Mouse (Mus musculus) forebrain, embryonic 16.5 days (tissue): Measurements from ENCODE around the gene Itih1. TPM values are rescaled to one million over a fixed set of nuclear protein-coding genes. Genes with fewer than 3 reads are reported as not detected.

Experiments used
- ATAC-seq: fragments of 200-750 bp; cut with Nextera tagmentation; 2 replicates; pipeline ENCODE4 v1.8.0; 2017; ENCODE audit warnings: mild to moderate bottlenecking, moderate library complexity
- H3K27ac ChIP-seq: fragments of 300-500 bp; sonication (generic); 2 replicates; pipeline ENCODE4 v1.5.1; 2014; ENCODE audit warnings: low read length, control low read depth
- H3K27me3 ChIP-seq: fragments of 300-500 bp; sonication (generic); replicated peaks from 2 replicates; pipeline ENCODE4 v1.6.1; 2014; ENCODE audit warnings: low read length; ENCODE audit not compliant: control insufficient read depth, insufficient read depth
- H3K36me3 ChIP-seq: fragments of 300-500 bp; sonication (generic); 2 replicates; pipeline ENCODE4 v1.6.1; 2014; ENCODE audit not compliant: control insufficient read depth, insufficient read depth
- H3K4me1 ChIP-seq: fragments of 300-500 bp; sonication (generic); replicated peaks from 2 replicates; pipeline ENCODE4 v1.6.1; 2014; ENCODE audit warnings: low read length; ENCODE audit not compliant: control insufficient read depth, insufficient read depth
- H3K4me2 ChIP-seq: fragments of 300-500 bp; sonication (generic); 2 replicates; pipeline ENCODE4 v1.6.1; 2014; ENCODE audit warnings: mild to moderate bottlenecking, low read length, control low read depth
- H3K4me3 ChIP-seq: fragments of 300-500 bp; sonication (generic); replicated peaks from 2 replicates; pipeline ENCODE4 v1.5.1; 2014; ENCODE audit warnings: mild to moderate bottlenecking, low read length, control low read depth
- H3K9ac ChIP-seq: fragments of 300-500 bp; sonication (generic); replicated peaks from 2 replicates; pipeline ENCODE4 v1.6.1; 2014; ENCODE audit warnings: low read depth, low read length, control low read depth
- H3K9me3 ChIP-seq: fragments of 300-500 bp; sonication (generic); 2 replicates; pipeline ENCODE4 v1.6.1; 2016; ENCODE audit warnings: low read length; ENCODE audit not compliant: control insufficient read depth
- WGBS: fragments of 180-500 bp; shearing (Covaris S2); extraction: QIAGEN DNeasy Blood & Tissue Kit; methylation state at CpG from one replicate; pipeline ENCODE4 v1.1.7; 2014; 5-methylcytosine and 5-hydroxymethylcytosine counted together
- polyA plus RNA-seq: library from polyadenylated mRNA; unstranded; fragments of >200 nt; fragmentation: Nextera tagmentation; extraction: Ambion mirVana; gene quantifications from 2 replicates; pipeline ENCODE4 v1.2.1, GENCODE M21; 2015

Gene Itih1
- polyA plus RNA-seq, 1 experiment from 2014 or later = not detected

- Histone ChIP-seq H3K27ac (no peak overlapping the region), H3K4me2 (no peak overlapping the region), H3K36me3 (no peaks in the 10 kb centered on the region), H3K9me3 (no peaks in the 10 kb centered on the region), H3K9ac (no peak overlapping the region), H3K4me1 (no peaks in the 10 kb centered on the region), H3K4me3 (no peak overlapping the region), H3K27me3 (no peaks in the 10 kb centered on the region)
- ATAC-seq = no peak
- WGBS = 21% methylated on average over 3 of the region's 3 CpGs
Observed at GRCm38 (mm10) chr14:30885298-30885697, 57.8 kb downstream of the Itih1 start.

GRCm38 (mm10) chr14:30881718-30882108, 61.4 kb downstream of the Itih1 start:
- Histone ChIP-seq H3K27ac (no peak overlapping the region), H3K4me1 (no peaks in the 10 kb centered on the region), H3K9me3 (no peaks in the 10 kb centered on the region), H3K9ac (no peak overlapping the region), H3K27me3 (no peaks in the 10 kb centered on the region), H3K36me3 (no peaks in the 10 kb centered on the region), H3K4me3 (no peak overlapping the region), H3K4me2 (no peak overlapping the region)
- 88% methylated on average over 3 of the region's 3 CpGs for WGBS
- ATAC-seq = no peak

DNA sequence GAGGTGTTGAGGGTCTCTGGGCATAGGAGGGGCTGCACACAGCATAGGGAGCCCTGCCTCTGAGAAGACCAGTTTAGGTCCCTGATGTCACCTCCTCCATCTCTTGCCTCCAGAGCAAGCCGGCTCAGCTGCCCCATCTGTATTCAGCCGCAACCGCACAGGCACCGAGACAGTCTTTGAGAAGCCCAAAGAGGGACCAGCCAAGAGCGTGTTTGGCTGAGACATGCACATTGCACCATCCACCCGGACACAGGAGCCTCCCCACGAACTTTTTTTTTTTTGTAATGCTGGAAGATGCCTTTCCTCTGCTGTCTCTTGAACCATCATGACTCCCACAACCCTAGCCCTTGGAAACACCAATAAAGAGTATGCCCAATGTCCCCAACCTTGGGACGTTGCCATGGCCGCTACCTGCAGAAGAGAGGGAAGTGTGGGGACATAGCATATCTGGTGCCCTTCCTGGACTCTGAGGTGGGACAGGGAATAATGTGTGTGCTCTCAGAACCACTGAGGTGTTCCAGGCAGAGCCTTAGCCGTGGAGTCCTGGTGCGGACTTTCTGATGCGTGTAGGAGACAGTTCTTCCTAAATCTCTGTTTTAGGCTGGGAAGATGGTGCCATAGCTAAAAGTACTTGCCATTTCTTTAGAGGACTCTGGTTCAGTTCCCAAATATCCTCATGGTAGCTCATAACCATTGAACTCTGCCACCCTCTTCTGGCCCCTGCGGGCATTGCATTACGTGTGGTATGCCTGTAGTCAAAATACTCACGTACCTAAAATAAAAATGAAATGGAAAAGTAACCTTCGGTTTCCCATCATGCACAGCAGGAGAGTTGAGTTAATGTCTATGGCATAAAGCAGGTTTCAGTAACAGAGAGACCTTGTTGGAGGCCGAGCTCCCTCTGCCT, 62.0 kb downstream of the Itih1 start:
- ATAC-seq = no peak
- Histone ChIP-seq H3K4me2 (no peak overlapping the region), H3K27me3 (no peaks in the 10 kb centered on the region), H3K4me3 (no peak overlapping the region), H3K4me1 (no peaks in the 10 kb centered on the region), H3K9ac (no peak overlapping the region), H3K9me3 (no peaks in the 10 kb centered on the region), H3K27ac (no peak overlapping the region), H3K36me3 (no peaks in the 10 kb centered on the region)
- 86% methylated on average over 17 of the region's 17 CpGs for WGBS

DNA sequence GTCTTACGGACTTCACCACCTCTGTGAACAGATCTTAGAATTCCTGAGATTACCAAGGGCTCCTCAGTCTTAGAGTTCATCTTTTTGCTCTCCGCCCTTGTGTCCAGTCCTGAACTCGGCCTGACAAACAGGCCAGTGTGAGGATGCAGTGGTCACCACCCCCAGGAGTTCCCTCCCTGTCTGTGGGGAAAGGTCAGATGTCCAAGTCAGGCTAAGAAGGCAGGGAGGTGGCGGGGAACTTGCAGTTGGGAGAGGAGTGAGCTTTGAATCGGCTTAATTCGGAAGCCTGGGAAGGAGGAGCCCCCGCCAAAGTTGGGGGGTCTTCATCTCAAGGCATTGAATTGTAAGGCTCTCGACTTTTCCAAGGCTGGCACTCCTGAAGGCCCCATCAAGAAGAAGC, 62.8 kb downstream of the Itih1 start:
- Histone ChIP-seq H3K27ac (no peak overlapping the region), H3K9ac (no peak overlapping the region), H3K27me3 (no peaks in the 10 kb centered on the region), H3K4me2 (no peak overlapping the region), H3K36me3 (no peaks in the 10 kb centered on the region), H3K4me3 (no peak overlapping the region), H3K9me3 (no peaks in the 10 kb centered on the region), H3K4me1 (no peaks in the 10 kb centered on the region)
- WGBS = 74% methylated on average over 8 of the region's 8 CpGs
- no peak for ATAC-seq

DNA sequence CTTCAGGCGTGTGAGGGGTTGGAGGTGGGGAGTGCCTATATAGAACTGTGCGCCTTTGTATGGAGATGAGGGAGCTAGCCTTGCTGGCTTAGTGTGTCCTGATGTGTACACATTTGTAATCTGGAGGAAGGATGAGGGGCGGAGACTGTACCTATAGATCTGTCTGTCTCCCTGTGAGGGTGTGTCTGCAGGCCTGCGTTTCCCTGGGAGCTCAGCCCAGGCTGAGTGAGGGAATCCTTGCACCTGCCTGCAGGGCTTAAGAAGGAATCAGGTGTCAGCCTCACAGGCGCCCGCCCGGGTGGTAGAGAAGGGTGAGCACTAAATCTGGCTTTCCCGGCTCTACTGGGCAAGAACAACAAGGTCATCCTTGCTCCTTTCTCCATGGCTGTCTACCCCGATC, 63.3 kb downstream of the Itih1 start:
- no peak overlapping the region for H3K27ac ChIP-seq
- WGBS = 62% methylated on average over 9 of the region's 9 CpGs
- H3K9me3 ChIP-seq = no peaks in the 10 kb centered on the region
- no peaks in the 10 kb centered on the region for H3K4me1 ChIP-seq
- no peaks in the 10 kb centered on the region for H3K36me3 ChIP-seq
- no peaks in the 10 kb centered on the region for H3K27me3 ChIP-seq
- no peak overlapping the region for H3K4me2 ChIP-seq
- ATAC-seq = no peak
- H3K4me3 ChIP-seq = no peak overlapping the region
- no peak overlapping the region for H3K9ac ChIP-seq

Other genes with a start within 250 kb of the Itih1 start
- 19.9 and 21.9 TPM in 2 replicates for gene Sfmbt1, start 228.4 kb downstream of the Itih1 start, polyA plus RNA-seq
- 18.3 and 21.6 TPM in 2 replicates for gene Tmem110, start 117.7 kb downstream of the Itih1 start, polyA plus RNA-seq
- 0.46 and 0.90 TPM in 2 replicates for gene Mustn1, start 64.1 kb downstream of the Itih1 start, polyA plus RNA-seq
- not detected in 2 replicates for gene Itih4, start 56.8 kb downstream of the Itih1 start, polyA plus RNA-seq
- 0.40 and 0.58 TPM in 2 replicates for gene Itih3, start 19.5 kb downstream of the Itih1 start, polyA plus RNA-seq
- 19.6 and 20.4 TPM in 2 replicates for gene Nek4, start 8.1 kb upstream of the Itih1 start, polyA plus RNA-seq
- gene Glt8d1, start 58.1 kb upstream of the Itih1 start, polyA plus RNA-seq = 51.8 and 54.2 TPM in 2 replicates
- gene Spcs1, start 58.4 kb upstream of the Itih1 start, polyA plus RNA-seq = 278 and 305 TPM in 2 replicates
- 154 and 170 TPM in 2 replicates for gene Pbrm1, start 75.8 kb upstream of the Itih1 start, polyA plus RNA-seq
- gene Gnl3, start 75.9 kb upstream of the Itih1 start, polyA plus RNA-seq = 57.6 and 61.9 TPM in 2 replicates
- gene Smim4, start 185.7 kb upstream of the Itih1 start, polyA plus RNA-seq = 62.7 and 64.1 TPM in 2 replicates
- 146 and 165 TPM in 2 replicates for gene Nt5dc2, start 187.8 kb upstream of the Itih1 start, polyA plus RNA-seq
- gene Stab1, start 225.4 kb upstream of the Itih1 start, polyA plus RNA-seq = 13.0 and 13.9 TPM in 2 replicates